Comparison of ENCODE assay signal across 27 mouse cellular contexts in genomic region chr3:124227701-124228100, GRCm38 (mm10).
"Had no signal": no experiment of that assay in that cellular context is flagged by ENCODE, and none has a peak within 500 bp of the region (broad histone marks: within the 10 kb centered on the region; RNA-seq: fewer than 3 reads in every experiment).

No protein-coding gene starts in this region.

- H3K36me3 ChIP-seq: heart, embryonic 13.5 days; heart, embryonic 15.5 days; hindbrain, embryonic 12.5 days; kidney, embryonic 15.5 days; limb, embryonic 13.5 days; limb, embryonic 15.5 days; liver, embryonic 12.5 days had no signal

- H3K4me1 ChIP-seq: heart, embryonic 13.5 days; heart, embryonic 15.5 days; hindbrain, embryonic 12.5 days; kidney, embryonic 15.5 days; limb, embryonic 13.5 days; limb, embryonic 15.5 days; liver, embryonic 12.5 days had no signal

- ATAC-seq: hindbrain, embryonic 16.5 days; intestine, embryonic 16.5 days; liver, embryonic 12.5 days had no signal

- H3K27ac ChIP-seq: gastrocnemius, adult 2 months; heart, adult 2 months; heart, embryonic 13.5 days; heart, embryonic 15.5 days; hindbrain, embryonic 12.5 days; hindbrain, embryonic 14.5 days; kidney, embryonic 15.5 days; kidney, postnatal 0 days; limb, embryonic 13.5 days; limb, embryonic 15.5 days; liver, embryonic 12.5 days; liver, embryonic 14.5 days had no signal

- H3K9me3 ChIP-seq: heart, embryonic 13.5 days; heart, embryonic 15.5 days; hindbrain, embryonic 12.5 days; kidney, embryonic 15.5 days; limb, embryonic 13.5 days; limb, embryonic 15.5 days; liver, embryonic 12.5 days had no signal

- H3K4me3 ChIP-seq: gastrocnemius, adult 2 months; heart, adult 2 months; heart, embryonic 13.5 days; heart, embryonic 15.5 days; hindbrain, embryonic 12.5 days; kidney, embryonic 15.5 days; limb, embryonic 13.5 days; limb, embryonic 15.5 days; liver, embryonic 12.5 days had no signal

- H3K9ac ChIP-seq: heart, embryonic 13.5 days; heart, embryonic 15.5 days; hindbrain, embryonic 12.5 days; hindbrain, embryonic 14.5 days; kidney, embryonic 15.5 days; limb, embryonic 13.5 days; limb, embryonic 15.5 days; liver, embryonic 12.5 days; liver, embryonic 14.5 days had no signal

- H3K4me2 ChIP-seq: heart, embryonic 11.5 days; heart, embryonic 13.5 days; heart, embryonic 15.5 days; hindbrain, embryonic 12.5 days; hindbrain, embryonic 14.5 days; kidney, embryonic 15.5 days; limb, embryonic 13.5 days; limb, embryonic 15.5 days; liver, embryonic 12.5 days had no signal

- H3K27me3 ChIP-seq: heart, embryonic 13.5 days; heart, embryonic 15.5 days; hindbrain, embryonic 12.5 days; kidney, embryonic 15.5 days; limb, embryonic 13.5 days; limb, embryonic 15.5 days; liver, embryonic 12.5 days had no signal

- DNase-seq: gastrocnemius, adult 2 months; gastrocnemius, postnatal 10 days; gastrocnemius, postnatal 36 days; heart, adult 11 months; heart, adult 2 months; heart, postnatal 14 days; heart, postnatal 36 days; kidney, adult 11 months; kidney, adult 2 months; kidney, adult 9 months; kidney, postnatal 14 days; kidney, postnatal 36 days; layer of hippocampus, adult 9-11 months; layer of hippocampus, postnatal 36 days had no signal
